10 mouse cellular contexts compared by ENCODE assay signal in genomic region chr5:98986011-98986410, GRCm38 (mm10). TPM values are rescaled to one million over a fixed set of nuclear protein-coding genes. Genes with fewer than 3 reads are reported as not detected.
DNase-seq lines count a peak whose midpoint lies in the region; ATAC-seq and TF ChIP-seq lines count a peak whose summit lies in the region.
"Had no signal": no experiment of that assay in that cellular context is flagged by ENCODE, and none has a peak within 500 bp of the region (broad histone marks: within the 10 kb centered on the region; RNA-seq: fewer than 3 reads in every experiment).

No protein-coding gene starts in this region.

- ATAC-seq in forebrain, embryonic 16.5 days: no peak
- ATAC-seq in midbrain, embryonic 12.5 days (ENCODE audit: low FRiP score, low read depth): no peak

- no peak for TF ChIP-seq CTCF in CH12.LX (conservative IDR thresholded peaks at IDR 0.05 in 1 of 2, IDR thresholded peaks at IDR 0.05 in 1 of 2; ENCODE audit: low read depth in 2 of 2, low read length in 2 of 2)

- peak overlapping the region; percentile 56 for H3K4me2 ChIP-seq in CH12.LX (ENCODE audit: insufficient read depth, low read depth, poor library complexity, severe bottlenecking)
- H3K4me2 ChIP-seq in forebrain, embryonic 16.5 days (ENCODE audit: low read length): no peak overlapping the region
- H3K4me2 ChIP-seq in midbrain, embryonic 12.5 days (replicated peaks): no peak overlapping the region
- H3K4me2 ChIP-seq: embryonic facial prominence, embryonic 13.5 days had no signal

- TF ChIP-seq POLR2A in CH12.LX (IDR thresholded peaks at IDR 0.05; ENCODE audit: low read depth, low read length): no peak

- dilution Hi-C loops in CH12.LX (cut with MboI; ENCODE audit: extremely low pct_ligation_motif_present, extremely low pct_unique_long_range_greater_than_20kb, low sequenced_read_pairs): no loop called here

- no peak for TF ChIP-seq RAD21 in CH12.LX (IDR thresholded peaks at IDR 0.05; ENCODE audit: low read depth, low read length)

- no peaks in the 10 kb centered on the region for H3K9me3 ChIP-seq in CH12.LX (replicated peaks; ENCODE audit: low read length)
- H3K9me3 ChIP-seq in forebrain, embryonic 16.5 days (ENCODE audit: control insufficient read depth, low read length): no peaks in the 10 kb centered on the region
- no peaks in the 10 kb centered on the region for H3K9me3 ChIP-seq in midbrain, embryonic 12.5 days
- H3K9me3 ChIP-seq: embryonic facial prominence, embryonic 13.5 days had no signal

- H3K36me3 ChIP-seq in CH12.LX (replicated peaks in 1 of 2; ENCODE audit: control insufficient read depth in 1 of 2, insufficient read depth in 1 of 2, low read length in 1 of 2): no peaks in the 10 kb centered on the region
- H3K36me3 ChIP-seq in forebrain, embryonic 16.5 days (ENCODE audit: control insufficient read depth, insufficient read depth): no peaks in the 10 kb centered on the region
- no peaks in the 10 kb centered on the region for H3K36me3 ChIP-seq in midbrain, embryonic 12.5 days
- H3K36me3 ChIP-seq: embryonic facial prominence, embryonic 13.5 days had no signal

- no peaks in the 10 kb centered on the region for H3K27me3 ChIP-seq in CH12.LX (replicated peaks)
- H3K27me3 ChIP-seq in forebrain, embryonic 16.5 days (replicated peaks; ENCODE audit: control insufficient read depth, insufficient read depth, low read length): no peaks in the 10 kb centered on the region
- no peaks in the 10 kb centered on the region for H3K27me3 ChIP-seq in midbrain, embryonic 12.5 days

- no peak overlapping the region for H3K27ac ChIP-seq in CH12.LX (ENCODE audit: insufficient read depth, low read depth)
- H3K27ac ChIP-seq in forebrain, embryonic 16.5 days (ENCODE audit: low read length): 0 out of 2 replicates have a peak overlapping the region, but pooled peaks have one; percentile 39
- H3K27ac ChIP-seq in midbrain, embryonic 12.5 days (replicated peaks): peak overlapping the region; percentile 16; the same call in 1 of the 2 replicates
- H3K27ac ChIP-seq: embryonic facial prominence, embryonic 13.5 days had no signal

- DNase-seq in CH12.LX (ENCODE audit: extremely low read depth) (peak; percentile 44), R1 (ENCODE audit: low read depth, low spot score) (peak; percentile 39)
- no peak for DNase-seq in gastrocnemius, adult 8-10 months (ENCODE audit: low spot score in 2 of 2)
- no peak for DNase-seq in T-cell, adult 2 months (ENCODE audit: low spot score)
- no peak for DNase-seq in heart, adult 11 months
- DNase-seq: lung, postnatal 14 days had no signal

- in situ Hi-C loops in CH12.LX (cut with MboI; ENCODE audit: low pct_ligation_motif_present, low pct_unique_long_range_greater_than_20kb, low sequenced_read_pairs): no loop called here

- H3K4me3 ChIP-seq in CH12.LX (replicated peaks in 1 of 3; ENCODE audit: low read depth in 2 of 3, low read length in 2 of 3, poor library complexity in 1 of 3): no peak overlapping the region
- H3K4me3 ChIP-seq in forebrain, embryonic 16.5 days (replicated peaks; ENCODE audit: low read length): no peak overlapping the region
- no peak overlapping the region for H3K4me3 ChIP-seq in midbrain, embryonic 12.5 days
- H3K4me3 ChIP-seq: embryonic facial prominence, embryonic 13.5 days had no signal

- no peak overlapping the region for H3K9ac ChIP-seq in CH12.LX (ENCODE audit: insufficient read depth, low read depth)
- H3K9ac ChIP-seq in forebrain, embryonic 16.5 days (replicated peaks; ENCODE audit: low read depth, low read length): no peak overlapping the region
- H3K9ac ChIP-seq in midbrain, embryonic 12.5 days (replicated peaks): no peak overlapping the region
- H3K9ac ChIP-seq: embryonic facial prominence, embryonic 13.5 days had no signal

- H3K79me2 ChIP-seq in CH12.LX (replicated peaks; ENCODE audit: control insufficient read depth, extremely low read depth, insufficient read depth, poor library complexity, severe bottlenecking): no peaks in the 10 kb centered on the region

- H3K4me1 ChIP-seq in CH12.LX (ENCODE audit: control insufficient read depth in 1 of 2, insufficient read depth in 2 of 2): peaks cover 0 to 13% of the 10 kb centered on the region in 2 experiments; a peak in 3 of 4 replicates
- peaks cover 26% of the 10 kb centered on the region for H3K4me1 ChIP-seq in forebrain, embryonic 16.5 days (replicated peaks; ENCODE audit: control insufficient read depth, insufficient read depth, low read length)
- peaks cover 40% of the 10 kb centered on the region for H3K4me1 ChIP-seq in midbrain, embryonic 12.5 days

- 6% methylated on average over 4 of the region's 4 CpGs for WGBS in forebrain, embryonic 16.5 days
- WGBS in midbrain, embryonic 12.5 days: 9% methylated on average over 4 of the region's 4 CpGs

- TF ChIP-seq EP300 in CH12.LX (IDR thresholded peaks at IDR 0.05; ENCODE audit: low read length): no peak

TF ChIP-seq in CH12.LX, 34 proteins besides CTCF, POLR2A, EP300 and RAD21:
- TF ChIP-seq MEF2A (IDR thresholded peaks at IDR 0.05; ENCODE audit: borderline replicate concordance, low read depth, low read length) (no peak), ZKSCAN1 (IDR thresholded peaks at IDR 0.05; ENCODE audit: borderline replicate concordance, low read depth, low read length) (no peak), CHD2 (IDR thresholded peaks at IDR 0.05; ENCODE audit: low read length) (no peak), SMC3 (IDR thresholded peaks at IDR 0.05; ENCODE audit: low read depth, low read length) (no peak), HCFC1 (IDR thresholded peaks at IDR 0.05; ENCODE audit: low read depth, low read length) (no peak), NRF1 (IDR thresholded peaks at IDR 0.05; ENCODE audit: low read depth, low read length) (no peak), TCF12 (IDR thresholded peaks at IDR 0.05; ENCODE audit: low read depth, low read length) (no peak)

RNA-seq across cellular contexts. Expression of gene Prkg2, which starts 51.1 kb away (rescaled TPM):
- total RNA-seq in CH12.LX (2012; rRNA removed): 0.04 TPM in 1 of 2 replicates, not detected in the other
- total RNA-seq in CH12.LX (2014; rRNA removed): not detected in 2 replicates
- polyA plus RNA-seq in CH12.LX (2012; ENCODE audit: insufficient read length, low read depth): not detected in 2 replicates
- 0.90 and 1.3 TPM in 2 replicates for polyA plus RNA-seq in forebrain, embryonic 16.5 days (2015; fragmentation: Nextera tagmentation; extraction: Ambion mirVana)
- polyA plus RNA-seq in midbrain, embryonic 12.5 days (2016; fragmentation: Nextera tagmentation; extraction: Ambion mirVana): 2.1 and 4.5 TPM in 2 replicates
- 1 to 10 TPM in 2 of 4 experiments, under 1 TPM in 2; 0.53 to 1.3 (median 0.85) TPM for total RNA-seq in gastrocnemius, adult 8-10 months (2022)
- polyA plus RNA-seq: testis, adult 2 months had no signal

Comparison
In these comparisons a context has a peak if more than half of its experiments do, and no peak if none do; other contexts are left out.
1. DNase-seq: peak in CH12.LX (single experiment) and R1 (single experiment); none in gastrocnemius, adult 8-10 months (0 of 2), T-cell, adult 2 months (single experiment) and heart, adult 11 months (single experiment).